Mouse (Mus musculus) frontal cortex, postnatal 14 days (tissue): ENCODE data around the gene Ngfr.
A peak's percentile ranks its signal among the peaks of the same experiment; 100 is the strongest.
"Not testable (repeated sequence)": the region's sequence is repeated elsewhere in the genome, so short reads cannot be mapped to it uniquely, and the experiment has no call there.

Experiments used
- DNase-seq, 2 experiments: peaks; one replicate each; pipeline ENCODE4 v3.0.0; 2022; ENCODE audit warnings: low spot score in 2 of 2

Gene Ngfr

DNA sequence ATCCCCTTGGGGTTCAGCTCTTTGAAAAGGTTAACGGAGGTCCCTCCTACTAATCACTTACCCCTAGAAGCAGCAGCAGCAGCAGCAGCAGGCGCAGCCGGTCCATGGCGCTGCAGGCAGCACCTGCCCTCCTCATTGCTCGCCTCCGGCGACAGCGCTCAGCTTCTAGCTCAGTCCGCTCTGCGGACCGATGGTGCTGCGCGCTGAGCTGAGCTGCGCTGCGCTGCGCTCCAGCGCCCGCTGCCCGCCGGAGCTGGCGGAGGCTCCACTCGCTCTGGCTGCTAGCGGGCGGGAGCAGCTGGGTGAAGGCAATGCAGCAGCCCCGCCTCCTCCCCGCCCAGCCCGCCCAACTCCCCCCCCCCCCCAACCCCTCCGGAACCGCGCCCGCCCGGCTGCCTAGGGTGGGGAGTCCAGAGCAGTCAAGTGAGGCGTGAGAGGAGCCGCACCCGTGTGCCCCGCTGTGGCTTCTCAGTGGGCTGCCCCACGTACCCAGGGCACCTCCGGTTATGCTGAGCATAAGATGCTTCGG, at the start of gene Ngfr:
Gene Ngfr (minus strand): TSS at position 313 of the 529 bp plus-strand sequence.
- DNase-seq: peak in 1 of 2 experiments; percentile 19

GRCm38 (mm10) chr11:95635030-95635429, 47.5 kb upstream of the Ngfr start:
- DNase-seq: no peak

DNA sequence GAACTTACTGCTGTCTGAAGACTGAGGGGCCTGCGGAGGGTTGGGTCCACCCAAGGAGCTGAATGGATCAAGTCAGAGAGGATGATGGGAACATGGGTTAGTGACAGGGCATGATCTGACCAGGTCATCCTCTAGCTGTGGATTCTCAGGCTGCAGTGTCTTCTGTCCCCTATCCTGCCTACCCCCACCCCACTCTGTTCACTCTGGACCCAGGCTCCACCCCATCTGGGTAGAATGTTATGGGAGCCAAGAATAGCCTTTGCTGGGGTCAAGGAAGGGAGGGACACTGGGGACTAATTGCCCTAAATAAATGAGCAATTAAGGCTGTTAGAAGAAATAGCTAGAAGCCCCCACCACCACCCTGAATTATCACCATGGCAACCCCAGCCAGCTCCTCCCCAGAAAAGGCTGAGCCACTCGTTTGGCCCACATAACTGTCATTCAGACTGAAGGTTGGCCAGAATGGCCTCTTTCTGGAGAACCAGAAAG, 46.0 kb upstream of the Ngfr start:
- no peak for DNase-seq

DNA sequence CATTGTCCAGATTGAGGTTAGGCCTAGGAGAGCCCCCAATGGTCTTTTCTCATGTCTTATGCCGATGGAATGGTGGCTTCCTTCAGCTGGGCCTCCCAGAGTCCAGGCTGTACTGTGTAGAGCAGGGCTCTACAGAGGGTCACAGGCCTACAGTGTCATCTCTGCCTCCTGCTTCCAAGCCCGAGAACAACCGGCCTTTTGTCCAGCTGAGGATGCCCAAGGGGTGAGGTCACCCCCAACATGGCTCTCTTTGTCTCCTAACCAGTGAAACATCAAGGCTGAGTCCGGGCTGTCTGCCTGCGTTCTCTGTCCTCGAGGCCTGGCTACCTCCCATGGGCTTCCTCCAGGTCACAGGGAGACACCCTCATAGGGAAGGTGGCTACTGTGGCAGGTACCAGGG, 44.9 kb upstream of the Ngfr start:
- DNase-seq: no peak

DNA sequence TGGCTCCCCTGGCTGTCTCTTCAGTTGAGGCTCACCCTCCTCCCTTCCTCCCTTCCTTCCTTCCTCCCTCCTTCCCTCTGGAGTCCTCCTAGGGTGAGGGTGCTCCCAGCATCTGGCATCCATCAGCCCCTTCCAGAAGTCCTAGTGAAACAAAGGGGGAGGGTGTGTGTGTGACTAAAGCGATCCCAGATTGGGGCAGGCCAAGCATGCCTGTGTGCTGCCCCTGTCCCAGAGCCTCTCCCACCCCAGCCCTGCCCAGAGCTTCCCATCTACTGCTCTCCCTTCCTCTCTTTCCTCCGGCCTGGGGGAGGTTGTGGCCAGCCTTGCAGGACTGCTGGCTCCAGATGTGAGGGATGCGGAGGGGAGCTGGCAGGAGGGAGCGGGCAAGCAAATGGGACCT, 43.8 kb upstream of the Ngfr start:
- DNase-seq: no peak

GRCm38 (mm10) chr11:95630558-95630957, 43.0 kb upstream of the Ngfr start:
- no peak for DNase-seq

GRCm38 (mm10) chr11:95622426-95622825, 34.9 kb upstream of the Ngfr start:
- DNase-seq: no peak

GRCm38 (mm10) chr11:95621541-95622130, 34.1 kb upstream of the Ngfr start:
- no peak for DNase-seq

- DNase-seq: no peak
Measured at GRCm38 (mm10) chr11:95621010-95621409, 33.5 kb upstream of the Ngfr start.

DNA sequence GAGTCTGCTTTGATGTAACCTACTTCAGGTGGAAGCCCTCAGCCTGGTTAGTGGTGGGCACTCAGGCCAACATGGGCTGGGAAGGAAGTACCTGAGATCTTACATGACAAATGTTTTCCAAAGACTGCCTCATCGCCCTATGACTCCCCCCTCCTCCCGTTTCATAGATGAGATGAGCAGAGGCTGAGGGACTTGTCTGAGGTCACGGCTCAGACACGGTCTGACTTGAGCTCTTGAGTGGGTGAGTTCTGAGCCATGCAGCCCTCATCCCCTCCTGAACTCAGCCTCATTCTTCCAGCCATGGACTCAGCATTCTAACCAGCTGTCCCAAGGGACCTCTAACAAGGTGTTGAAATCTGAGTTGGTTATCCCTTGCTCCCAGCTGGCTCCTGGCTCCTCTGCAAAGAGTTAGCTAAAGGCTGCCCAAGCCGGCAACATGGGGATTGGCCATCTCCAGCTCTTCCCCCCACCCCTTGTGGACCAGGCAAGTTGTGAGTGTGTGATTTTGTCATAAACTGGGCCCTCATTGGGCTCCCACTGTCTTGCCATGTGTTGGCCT, 32.4 kb upstream of the Ngfr start:
- no peak for DNase-seq

- no peak for DNase-seq
Measured at GRCm38 (mm10) chr11:95619081-95619480, 31.5 kb upstream of the Ngfr start.

DNA sequence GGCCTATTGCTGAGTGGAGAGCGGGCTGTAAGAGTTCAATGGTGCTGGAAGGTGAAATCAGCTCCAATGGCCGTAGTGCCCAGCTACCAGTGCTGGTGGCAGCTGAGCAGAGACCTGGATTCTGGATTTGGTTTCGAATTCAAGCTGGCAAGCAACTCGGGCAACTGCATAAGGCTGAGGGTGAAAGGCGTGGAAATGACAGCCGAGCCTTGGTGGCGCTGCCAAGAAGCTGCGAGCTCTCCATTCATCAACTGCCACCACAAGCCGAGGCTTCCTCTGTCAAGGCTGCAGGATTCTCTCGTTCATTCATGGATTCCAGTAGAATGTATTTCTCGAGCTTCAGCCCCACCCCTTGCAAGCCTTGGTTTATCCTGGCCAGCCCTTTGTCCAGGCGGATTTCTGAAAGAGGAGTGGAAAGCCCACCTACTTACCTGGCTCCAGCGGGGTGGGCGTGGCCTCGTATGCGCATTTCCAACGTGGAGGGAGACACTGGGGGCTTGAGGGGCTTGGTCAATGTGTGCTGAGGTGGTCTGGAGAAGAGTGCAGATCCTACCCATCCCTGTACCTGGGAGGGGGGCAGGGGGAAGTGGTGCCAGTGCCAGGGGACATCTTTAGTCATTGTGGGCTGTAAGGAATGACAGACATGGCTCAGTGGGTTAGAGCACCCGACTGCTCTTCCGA, 30.4 kb upstream of the Ngfr start:
- peak in 1 of 2 experiments; percentile 18 for DNase-seq

DNA sequence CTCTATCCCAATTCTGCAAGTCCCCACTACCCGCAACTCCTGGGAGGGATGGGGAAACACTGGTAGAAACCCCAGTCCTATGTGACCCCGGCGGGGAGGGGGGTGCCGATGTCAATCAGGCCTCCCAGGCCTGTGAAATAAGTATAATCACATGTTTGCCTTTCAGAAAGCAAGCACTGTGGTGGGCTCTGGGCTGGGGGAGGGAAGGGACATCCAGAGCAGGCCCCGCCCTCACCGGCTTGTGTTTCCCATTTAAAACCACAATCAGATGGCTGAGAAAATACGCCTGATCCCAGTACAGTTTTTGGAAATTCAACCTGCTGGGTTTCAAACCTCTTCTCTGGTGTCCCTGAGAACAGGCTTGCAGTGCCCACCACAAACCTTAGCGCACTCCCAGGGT, 27.2 kb upstream of the Ngfr start:
- DNase-seq: no peak

DNA sequence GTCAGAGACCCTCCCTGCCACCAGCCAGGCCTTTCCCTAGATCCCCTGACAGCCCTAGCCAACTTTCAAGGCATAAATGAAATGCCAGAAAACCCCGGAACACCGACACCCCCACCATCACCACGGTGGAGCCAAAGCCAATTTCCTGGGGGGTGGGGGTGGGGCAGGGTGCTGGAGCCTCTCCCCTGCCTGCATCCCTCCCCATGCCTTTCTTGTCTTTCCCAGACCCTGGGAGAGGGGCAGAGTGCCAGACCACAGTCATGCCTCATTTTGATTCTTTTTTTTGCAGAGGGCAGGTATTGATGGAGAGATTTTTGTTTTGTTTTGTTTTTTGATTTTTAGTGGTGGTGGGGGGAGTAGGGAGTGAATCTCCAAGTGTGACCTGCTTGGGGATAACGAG, 23.7 kb upstream of the Ngfr start:
- no peak for DNase-seq

GRCm38 (mm10) chr11:95610391-95610902, 22.9 kb upstream of the Ngfr start:
- DNase-seq: no peak

DNA sequence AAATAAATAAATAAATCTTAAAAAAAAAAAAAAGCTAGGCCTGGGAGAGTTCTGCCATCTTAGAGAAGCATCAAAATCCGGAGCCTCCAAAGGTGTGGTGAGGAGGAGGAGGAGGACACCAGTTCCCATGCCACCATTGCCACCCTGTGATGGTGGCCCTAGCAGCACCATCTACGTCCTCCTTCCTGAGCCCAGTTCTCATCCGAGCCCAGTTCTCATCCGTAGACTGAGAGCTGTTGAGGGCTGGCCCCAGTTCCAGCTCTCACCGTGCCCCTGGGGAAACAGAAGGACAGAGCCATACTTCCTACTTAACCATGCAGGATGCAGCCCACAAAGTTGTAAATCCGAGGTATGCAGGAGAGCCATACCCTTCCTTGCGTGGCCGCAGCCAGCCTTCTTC, 22.4 kb upstream of the Ngfr start:
- no peak for DNase-seq

GRCm38 (mm10) chr11:95607286-95607685, 19.8 kb upstream of the Ngfr start:
- not testable (repeated sequence) for DNase-seq

GRCm38 (mm10) chr11:95598214-95599062, 10.9 kb upstream of the Ngfr start:
- no peak for DNase-seq

DNA sequence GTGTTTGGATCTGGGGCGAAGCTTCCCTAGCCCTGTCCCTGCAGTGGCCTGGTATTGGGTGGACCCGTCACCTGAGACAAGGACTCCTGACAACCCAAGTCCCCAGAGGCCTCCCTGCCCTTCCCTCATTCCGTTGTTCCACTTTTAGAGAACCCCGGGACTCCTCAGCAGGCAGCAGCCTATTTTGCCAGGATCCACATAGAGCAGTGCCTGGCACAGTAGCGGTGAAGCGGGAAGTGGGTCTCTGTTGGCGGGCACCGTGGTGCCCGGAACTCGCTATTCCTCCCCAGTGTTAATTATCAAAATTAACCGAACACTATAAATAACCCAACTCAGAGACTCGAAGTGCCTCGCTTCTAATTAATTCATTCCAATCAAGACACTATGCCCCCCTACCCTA, 10.2 kb upstream of the Ngfr start:
- DNase-seq: no peak

- no peak for DNase-seq
Measured at GRCm38 (mm10) chr11:95596704-95597103, 9.2 kb upstream of the Ngfr start.

GRCm38 (mm10) chr11:95596150-95596515, 8.6 kb upstream of the Ngfr start:
- no peak for DNase-seq
